Mouse (Mus musculus): ENCODE measurements around the gene Cltc. TPM values are rescaled to one million over a fixed set of nuclear protein-coding genes. Genes with fewer than 3 reads are reported as not detected.
A peak's percentile ranks its signal among the peaks of the same experiment; 100 is the strongest.
"Not testable (repeated sequence)": the region's sequence is repeated elsewhere in the genome, so short reads cannot be mapped to it uniquely, and the experiment has no call there.

Cltc gene
- total RNA-seq, 2 experiments from 2014 or later: 123 to 132 TPM

DNA sequence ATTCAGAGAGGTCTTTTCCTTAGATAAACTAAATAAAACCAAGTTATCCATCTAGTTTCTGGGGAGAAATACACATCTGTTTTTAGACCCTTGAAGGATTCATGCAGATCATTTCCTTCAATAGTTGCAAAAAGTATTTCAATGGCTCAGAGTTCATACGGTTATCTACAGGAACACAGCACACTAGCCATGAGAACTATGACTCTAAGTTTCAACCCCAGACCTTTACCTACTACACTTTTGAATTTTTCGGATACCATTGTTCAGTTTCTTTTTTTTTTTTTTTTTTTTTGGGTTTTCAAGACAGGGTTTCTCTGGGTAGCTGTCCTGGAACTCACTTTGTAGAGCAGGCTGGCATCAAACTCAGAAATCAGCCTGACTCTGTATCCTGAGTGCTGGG is 17.9 kb downstream of the Cltc start:
- DNase-seq (ENCODE audit: low spot score): no peak

DNA sequence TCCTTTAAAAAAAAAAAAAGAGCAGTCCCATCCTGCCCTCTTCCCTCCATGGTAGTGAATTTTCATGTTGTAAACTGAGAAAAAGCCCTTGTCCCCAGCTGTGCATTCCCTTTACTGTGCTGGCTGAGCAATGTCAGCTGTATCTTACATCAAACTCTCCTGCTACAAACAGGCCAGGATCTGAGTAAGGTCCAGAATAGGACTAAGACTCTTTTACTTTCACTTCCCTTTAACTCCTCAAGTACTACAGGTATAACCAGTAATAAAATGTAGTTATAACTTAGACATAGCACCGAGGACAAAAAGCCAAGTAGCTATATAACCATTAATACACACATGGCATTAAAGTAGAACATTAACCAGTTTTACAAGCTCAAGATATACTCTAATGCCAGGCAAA is 18.4 kb downstream of the Cltc start:
- DNase-seq (ENCODE audit: low spot score): no peak

DNA sequence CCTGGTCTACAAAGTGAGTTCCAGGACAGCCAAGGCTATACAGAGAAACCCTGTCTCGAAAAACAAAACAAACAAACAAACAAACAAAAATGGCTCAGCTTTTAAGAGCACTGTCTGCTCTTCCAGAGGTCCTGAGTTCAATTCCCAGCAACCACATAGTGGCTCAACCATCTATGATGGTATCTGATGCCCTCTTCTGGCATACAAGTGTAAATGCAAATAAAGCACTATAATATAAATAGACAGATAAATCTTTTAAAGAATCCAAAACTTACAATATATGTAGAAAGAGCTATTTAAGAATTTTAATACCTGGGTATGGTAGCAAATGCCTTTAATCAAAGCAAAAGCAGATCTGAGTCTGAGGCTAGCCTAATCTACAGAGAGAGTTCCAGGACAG is 19.1 kb downstream of the Cltc start:
- not testable (repeated sequence) for DNase-seq (ENCODE audit: low spot score)

DNA sequence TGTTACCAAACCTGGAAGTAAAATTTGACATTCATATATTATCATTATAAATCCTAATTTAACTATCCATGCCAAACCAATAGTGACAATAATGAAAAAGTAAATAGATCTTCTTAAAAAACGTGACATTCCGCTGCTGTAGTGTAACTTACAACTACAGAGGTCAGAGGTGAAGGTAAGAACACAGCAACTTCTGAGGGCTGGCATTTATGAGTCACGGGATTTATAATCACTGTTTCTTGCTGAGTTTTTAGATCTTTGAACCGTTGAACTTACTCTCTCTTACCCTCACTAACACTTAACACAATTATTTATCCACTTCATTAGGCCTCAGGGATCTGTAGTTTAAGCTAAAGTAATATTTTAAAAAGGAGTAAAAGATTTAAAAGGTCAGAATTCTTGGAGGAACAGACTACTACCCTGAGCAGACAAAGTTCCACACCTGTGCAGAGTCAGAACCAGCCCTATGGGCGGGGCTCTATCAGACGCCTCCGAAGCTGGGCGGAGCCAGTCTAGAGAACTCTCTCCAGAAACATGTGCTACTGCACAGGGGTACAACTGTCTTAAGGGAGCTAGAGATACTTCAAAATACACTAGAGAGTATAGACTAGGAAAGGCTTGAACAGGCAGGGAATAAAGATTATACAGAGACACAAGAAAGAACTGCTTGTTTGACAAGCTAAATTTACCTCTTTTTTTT is 19.9 kb downstream of the Cltc start:
- DNase-seq (ENCODE audit: low spot score): no peak

DNA sequence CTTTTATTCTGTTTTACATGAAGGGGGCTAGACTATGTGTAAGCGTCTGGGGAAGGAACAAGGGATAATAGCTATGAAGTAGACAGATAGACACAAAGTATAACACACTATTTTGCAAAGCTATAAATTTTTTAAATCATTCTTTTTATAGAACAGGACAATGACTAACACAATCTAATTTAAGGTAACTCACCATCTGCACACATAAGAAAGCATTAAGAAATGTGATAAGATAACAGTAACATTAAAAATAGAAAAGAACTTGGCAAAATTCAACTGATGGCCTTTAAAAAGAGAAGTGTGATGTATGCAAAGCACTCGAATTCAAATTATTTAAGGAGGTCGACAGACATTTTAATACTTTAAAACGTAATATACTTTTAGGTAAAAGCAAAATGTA is 22.4 kb downstream of the Cltc start:
- DNase-seq (ENCODE audit: low spot score): no peak

DNA sequence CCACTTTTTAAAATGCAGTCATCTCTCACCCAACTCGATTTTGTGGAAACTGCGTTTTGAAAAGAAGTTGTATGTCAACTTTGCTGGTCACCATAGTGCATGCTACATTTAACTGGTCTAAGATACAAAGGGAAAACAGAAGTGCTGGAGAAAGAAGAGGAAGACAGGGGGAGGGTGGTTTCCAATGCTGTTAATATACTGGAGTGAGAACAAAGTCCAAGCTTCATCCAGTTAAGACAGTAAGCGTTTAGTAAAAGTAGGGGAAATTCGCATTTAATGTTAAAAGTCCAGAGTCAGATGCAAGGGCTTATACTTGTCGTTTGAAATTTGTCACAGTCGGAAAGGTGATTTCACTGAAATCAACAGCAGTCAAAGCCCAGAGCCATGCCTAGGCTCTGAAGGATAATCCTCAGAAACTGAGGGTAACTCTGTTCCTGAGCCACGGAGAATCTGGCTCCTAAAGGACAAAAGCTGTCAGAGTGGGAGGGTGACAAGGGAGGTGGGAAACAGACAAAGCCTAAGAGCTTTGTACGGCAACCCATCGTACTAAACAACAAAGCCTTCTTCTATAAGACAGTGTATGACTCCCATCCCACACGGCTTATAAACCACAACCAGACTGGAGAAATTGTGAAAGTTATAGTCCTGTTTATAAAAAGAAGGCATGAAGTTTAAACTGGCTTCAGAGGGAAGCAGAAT is 23.0 kb downstream of the Cltc start:
- DNase-seq (ENCODE audit: low spot score): no peak

DNA sequence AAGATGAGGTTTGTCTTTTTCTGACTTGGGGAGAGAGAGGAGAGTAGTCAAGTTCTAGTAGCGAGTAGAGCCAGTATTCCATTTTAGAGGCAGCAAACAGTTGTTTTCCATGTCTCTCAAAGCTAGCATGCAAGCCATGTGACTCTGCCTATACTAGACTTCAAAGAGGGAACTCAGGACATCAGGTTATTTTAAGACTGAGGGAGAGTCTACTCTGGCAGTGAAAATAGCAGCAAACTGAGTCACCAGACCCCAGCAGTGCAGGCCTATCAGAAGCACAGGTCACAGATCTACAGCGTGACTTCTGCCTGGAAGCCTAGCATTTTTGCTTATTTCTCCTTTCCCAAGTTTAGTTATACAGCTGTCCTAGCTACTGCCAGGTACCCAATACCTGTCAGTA is 25.9 kb downstream of the Cltc start:
- peak; percentile 43 for DNase-seq (ENCODE audit: low spot score)

DNA sequence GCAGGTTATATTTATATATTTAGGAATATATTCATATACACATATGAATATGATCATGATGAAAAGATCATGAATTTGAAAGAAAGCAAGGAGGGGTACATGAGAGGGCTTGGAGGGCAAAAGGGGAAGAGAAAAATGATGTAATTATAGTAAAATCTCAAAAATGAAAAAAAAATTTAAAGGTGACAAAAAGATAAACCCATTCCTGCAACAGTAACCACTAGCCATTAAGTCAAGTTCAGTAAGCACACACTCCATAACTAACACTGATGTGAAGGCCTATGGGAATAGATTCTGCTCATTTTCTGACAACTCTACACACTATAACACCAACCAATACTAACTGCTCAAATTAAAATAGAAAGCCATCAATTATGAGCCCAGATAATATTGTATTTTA is 31.8 kb downstream of the Cltc start:
- no peak for DNase-seq (ENCODE audit: low spot score)

DNA sequence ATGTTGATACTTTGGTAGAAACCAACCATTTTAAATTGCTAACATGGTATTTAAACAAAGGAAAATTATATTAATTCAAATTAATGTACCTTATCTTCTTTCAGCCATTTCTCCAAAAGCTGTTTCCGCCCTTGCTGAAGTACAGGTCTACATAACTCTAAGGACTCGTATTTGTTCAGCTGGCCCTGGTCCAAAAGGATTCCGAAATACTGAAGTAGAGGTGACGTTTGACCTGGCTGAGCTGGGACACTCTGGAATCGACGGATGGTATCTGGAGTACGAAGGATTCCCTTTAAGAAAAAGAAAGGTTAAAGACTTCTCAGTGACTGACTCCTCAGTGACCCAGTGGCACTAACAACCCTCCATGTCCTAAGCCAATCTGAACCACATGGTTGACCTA is 32.4 kb downstream of the Cltc start:
- no peak for DNase-seq (ENCODE audit: low spot score)

DNA sequence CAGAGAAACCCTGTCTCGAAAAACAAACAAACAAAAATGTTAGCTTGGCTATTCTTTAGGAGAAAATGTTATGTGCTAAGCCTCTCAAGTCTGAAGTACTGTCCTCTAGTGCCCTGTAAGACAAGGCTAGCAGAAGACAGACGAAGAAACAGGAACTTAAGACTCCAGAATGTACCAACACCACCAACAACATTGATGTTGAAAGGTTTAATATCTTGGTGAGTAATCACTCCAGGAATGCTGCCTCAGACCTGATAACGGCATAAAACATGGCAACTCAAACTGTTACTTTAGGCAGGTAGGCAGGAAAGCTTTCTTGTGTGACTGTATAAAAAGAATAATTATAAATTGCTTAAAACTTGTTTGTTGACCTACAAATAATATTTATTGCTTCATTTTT is 33.4 kb downstream of the Cltc start:
- DNase-seq (ENCODE audit: low spot score): no peak

DNA sequence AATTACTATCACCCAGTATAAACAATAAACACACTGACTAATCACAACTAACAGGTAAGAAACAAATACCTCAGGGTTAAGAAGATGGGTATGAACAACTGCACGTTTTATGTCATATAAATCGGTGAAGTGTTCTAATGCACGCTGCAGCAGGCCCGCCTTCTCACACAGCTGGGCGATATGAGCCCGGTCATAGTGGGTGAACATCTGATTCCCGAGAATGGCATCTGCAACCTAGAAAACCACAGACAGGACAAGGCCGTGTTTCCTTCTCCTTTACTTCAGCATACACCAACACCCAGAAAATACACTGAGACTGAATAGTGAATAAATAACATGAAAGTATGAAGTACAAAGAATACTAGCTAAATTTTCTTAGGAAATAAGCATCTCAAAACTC is 38.0 kb downstream of the Cltc start:
- DNase-seq (ENCODE audit: low spot score): no peak

DNA sequence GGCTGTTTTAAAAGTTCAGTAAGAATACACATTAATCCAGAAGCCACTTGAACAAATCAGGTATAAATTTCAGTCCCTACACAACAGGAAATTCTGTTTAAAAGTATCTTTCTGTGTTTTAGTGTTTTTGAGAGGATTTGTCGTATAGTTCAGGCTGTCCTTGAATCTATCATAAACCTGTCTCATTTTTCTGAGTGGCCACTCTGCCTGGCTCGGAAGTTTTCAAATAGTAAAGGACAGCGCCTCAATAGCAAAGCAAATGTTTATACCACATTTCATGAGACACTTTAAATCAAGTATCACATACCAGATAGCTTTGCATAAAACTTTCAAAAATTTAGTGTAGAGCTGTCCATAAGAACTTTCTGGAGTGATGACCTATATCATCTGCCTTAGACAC is 39.0 kb downstream of the Cltc start:
- DNase-seq (ENCODE audit: low spot score): no peak

DNA sequence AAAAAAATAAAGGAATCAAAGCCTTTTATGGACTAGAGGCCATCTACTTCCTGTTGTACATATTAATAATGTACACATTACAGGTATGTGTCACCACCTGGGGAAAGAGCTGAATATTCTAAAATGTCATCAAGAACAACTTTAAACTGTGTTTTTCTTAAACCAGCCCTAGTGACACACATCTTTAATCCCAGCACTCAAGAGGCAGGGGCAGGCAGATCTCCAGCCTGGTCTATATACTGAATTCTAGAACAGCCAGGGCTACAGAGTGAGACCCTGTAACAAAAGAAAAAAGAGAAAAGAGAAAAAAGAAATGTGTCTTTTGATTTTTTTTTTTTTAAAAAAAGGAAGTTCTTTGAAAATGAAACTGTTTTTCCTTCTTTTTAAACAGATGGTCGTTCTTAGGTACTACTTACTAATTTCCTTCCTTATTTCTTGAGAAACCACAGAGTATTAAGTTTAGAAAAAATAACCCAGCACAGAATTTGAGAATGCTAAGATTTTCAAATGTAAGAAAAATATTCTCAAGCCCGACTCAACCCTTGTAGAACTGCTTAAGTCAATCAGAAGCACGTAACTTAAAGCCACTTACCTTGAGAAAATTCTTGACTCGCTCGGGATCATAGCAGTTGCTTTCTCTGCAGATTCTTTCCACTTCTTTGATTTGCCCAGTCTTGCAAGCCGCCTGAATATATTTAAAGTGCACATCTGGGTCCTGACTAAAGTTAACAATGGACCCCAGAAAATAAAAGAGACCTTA is 39.9 kb downstream of the Cltc start:
- DNase-seq (ENCODE audit: low spot score): no peak

DNA sequence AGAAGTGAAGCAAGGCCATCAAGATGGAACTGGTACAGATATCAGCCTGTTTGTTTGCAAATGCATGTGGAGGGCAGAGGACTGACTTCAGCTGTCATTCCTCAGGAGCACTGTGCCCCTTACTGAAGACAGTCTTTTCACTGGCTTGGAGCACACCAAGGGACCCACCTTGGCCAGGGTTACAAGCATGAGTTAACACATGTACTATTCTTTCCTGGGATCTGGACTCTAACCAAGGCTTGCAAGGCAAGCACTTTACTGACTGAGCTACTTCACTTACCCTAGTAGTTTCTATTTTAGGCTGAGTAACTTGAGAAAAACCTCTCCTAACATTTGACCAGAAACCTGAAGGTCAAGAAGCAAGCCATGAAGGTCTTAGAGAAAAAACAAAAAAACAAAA is 42.8 kb downstream of the Cltc start:
- DNase-seq (ENCODE audit: low spot score): peak; percentile 74

DNA sequence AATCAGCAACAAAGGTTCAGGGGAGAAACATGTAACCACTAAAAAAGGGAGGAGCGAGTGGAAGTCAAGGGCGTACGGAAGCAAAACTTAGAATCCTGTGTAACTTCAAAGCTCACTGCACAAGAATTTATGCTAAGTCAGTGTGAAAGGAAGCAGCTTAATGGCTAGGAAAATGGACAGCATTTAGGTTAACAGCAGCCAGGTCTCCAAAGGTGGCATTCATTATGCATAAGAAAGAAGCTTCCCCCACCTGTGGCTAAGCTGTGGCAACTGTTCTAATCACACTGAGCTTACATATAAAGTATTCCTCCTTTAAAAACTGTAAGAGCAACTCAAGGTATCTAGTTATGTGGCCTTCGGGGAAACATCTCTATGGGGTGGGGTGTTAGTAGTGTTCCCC is 56.2 kb downstream of the Cltc start:
- DNase-seq (ENCODE audit: low spot score): no peak

DNA sequence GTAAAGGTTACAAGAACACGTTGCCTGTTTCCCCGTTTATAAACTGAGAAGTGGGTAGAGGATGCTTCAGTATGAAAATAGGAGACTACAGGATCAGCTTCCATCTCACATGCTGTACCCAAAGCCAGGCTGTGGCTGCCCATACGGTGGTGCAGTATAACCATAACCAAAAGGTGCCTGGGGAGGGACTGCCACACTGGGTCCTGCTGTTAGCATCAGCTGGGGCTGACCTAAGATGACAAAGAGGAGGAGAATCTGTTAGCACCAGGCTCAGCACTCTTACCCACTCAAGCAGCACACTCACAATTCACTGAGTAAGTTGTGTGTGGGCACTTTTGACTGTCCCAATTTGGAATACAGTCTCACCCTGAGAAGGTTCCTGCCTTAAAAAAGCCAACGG is 61.9 kb downstream of the Cltc start:
- DNase-seq (ENCODE audit: low spot score): no peak

DNA sequence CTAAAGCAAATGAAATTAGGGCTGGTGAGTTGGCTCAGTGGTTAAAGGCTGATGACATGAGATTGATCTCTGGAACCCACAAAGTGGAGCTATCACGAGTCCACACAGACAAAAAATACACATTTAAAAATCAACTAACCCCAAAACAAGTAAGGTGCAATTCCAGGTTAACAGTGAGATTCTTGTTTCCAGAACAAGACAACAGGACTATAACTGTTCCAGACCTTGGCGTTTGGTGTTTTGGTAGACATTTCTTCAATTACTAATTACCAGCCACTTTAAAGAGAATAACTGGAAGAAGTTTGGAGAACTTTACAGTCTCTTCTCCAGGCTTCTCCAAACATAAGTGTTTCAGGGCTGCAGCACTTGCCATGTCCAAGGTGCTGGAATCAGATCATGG is 64.8 kb downstream of the Cltc start:
- no peak for DNase-seq (ENCODE audit: low spot score)

DNA sequence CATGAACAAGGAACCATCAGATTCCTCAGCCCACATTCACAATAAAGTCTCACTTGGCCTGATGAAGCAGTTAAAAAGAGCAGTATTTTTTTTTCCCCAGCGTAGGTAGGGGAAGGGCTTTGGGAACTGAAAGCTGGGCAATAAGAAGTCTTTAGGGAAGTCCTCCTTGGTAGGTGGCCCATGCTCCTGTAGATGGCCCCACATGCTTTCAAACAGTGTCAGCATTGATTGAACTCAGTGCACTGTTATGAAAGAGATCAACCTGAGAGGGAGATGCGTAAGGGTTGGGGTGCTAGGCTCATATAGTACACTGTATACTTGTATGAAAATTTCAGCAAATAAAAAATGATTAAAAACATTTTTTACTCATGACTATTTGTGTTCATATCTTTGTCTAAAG is 65.4 kb downstream of the Cltc start:
- DNase-seq (ENCODE audit: low spot score): no peak

DNA sequence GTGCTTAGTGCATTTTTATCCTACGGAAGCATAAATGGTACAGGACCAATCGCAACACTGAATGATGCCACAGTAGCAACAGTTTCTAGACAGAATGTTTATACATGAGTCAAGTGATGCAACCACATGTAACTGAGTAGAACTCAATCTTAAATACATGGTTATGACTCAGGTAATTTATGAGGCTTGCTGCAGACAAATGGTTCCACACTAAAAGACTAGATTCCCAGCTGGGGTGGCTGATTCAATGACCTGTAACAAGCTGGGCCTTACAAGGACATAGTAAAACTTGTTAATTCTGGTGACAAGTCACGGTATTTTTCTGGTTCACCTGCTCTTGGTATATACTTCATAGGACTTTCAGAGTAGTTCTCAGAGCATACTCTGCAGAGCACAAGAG is 65.9 kb downstream of the Cltc start:
- DNase-seq (ENCODE audit: low spot score): no peak

DNA sequence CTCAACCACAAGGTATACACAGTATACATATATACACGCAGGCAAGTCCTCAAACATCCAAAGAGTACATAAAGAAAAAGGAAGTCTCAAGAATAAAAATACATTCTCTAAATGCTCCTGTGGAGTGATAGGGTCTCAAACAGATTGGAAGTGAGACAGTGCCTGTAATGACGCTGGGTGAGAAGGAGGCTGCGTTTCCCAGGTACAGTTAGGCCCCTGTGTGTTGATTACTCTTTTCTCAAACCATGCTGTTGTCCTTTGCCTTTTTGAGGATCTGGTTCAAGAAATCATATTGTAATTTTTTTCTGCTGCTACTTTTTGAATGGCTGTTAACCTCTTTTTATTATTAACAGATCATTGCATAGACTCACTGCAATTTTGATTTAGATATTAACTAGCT is 67.0 kb downstream of the Cltc start:
- no peak for DNase-seq (ENCODE audit: low spot score)

DNA sequence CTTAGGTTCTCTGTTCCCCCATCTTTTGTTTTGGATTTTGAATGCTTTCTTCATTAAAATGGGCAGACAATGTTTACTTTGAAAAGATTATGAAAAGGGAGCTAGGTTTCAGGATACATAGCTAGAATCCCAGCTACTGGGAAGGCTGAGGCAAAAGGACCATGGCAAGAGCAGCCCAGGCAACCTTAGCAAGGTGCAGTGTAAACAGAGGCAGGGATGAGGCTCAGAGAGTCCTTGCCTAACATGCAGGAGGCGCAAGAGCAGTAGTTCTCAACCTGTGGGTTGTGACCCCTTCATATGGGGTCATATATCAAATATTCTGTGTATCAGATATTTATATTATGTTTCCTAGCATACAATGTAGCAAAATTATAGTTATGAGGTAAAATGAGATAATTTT is 72.0 kb downstream of the Cltc start:
- no peak for DNase-seq (ENCODE audit: low spot score)

DNA sequence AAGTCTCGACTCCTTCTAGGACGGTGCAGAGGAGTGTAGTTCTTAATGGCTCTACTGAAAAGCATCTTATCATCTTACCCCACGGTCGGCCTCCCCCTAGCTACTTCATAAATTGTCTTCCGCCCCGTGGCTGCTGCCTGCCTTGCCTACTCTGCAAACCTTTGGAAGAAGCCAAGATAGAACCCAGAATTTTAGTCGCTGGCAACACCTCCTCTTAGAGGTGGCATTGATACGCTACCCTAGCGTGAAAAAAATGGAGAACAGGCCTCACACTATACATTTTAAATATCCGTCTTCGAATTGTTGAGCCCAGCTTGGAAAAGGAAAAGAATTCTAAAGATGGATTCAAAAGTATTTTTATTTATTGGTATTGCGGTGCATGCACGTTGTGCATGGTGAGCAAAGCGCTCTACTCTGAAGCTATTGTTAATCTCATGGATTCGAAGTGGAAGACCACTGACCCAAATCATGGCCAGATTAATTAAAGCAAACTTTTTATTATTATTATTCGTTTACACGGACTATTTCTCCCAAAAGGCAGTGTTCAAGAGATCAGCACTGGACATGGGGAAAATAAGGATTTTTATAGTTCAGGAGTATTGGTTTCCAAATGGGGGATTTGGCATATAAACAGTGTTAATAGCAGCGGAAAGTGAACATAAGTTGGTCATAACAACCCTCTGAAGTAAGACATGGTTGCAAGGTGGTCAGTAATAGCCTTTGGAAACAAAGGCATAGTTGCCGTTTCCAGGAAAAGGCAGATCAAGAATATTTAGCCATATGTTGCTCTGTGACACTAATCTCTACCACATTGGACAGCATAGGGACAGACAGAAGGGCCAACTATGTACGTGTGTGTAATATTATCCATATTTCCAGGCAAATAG is 73.0 kb downstream of the Cltc start:
- DNase-seq (ENCODE audit: low spot score): no peak

Measured in gastrocnemius, adult 18-20 months (tissue).